Mouse (Mus musculus) G1E (cell line): ENCODE data around the gene Lrtm2.

ENCODE experiments used
- GATA2 ChIP-seq: IDR thresholded peaks from 2 replicates; pipeline ENCODE4 v1.6.1; 2012; ENCODE audit warnings: low read depth, low read length, inconsistent platforms, borderline replicate concordance
- POLR2AphosphoS5 ChIP-seq: IDR thresholded peaks from 2 replicates; pipeline ENCODE4 v1.6.1; 2012; ENCODE audit warnings: low read depth, low read length, inconsistent platforms; ENCODE audit not compliant: insufficient replicate concordance

GRCm38 (mm10) chr6:119372237-119372636 lies 41.7 kb upstream of the Lrtm2 start:
- TF ChIP-seq GATA2 (no peak), POLR2AphosphoS5 (no peak)
